Mouse (Mus musculus) adrenal gland, adult (tissue): Measurements from ENCODE around the gene Nfib.

ENCODE experiments used
- DNase-seq, 2 experiments: peaks; one replicate each; pipeline ENCODE4 v3.0.0; 2022 to 2023; ENCODE audit warnings: low spot score in 1 of 2; ENCODE audit not compliant: inconsistent age in 2 of 2

Gene Nfib

GRCm38 (mm10) chr4:82502611-82503010, 202.9 kb downstream of the Nfib start:
- peak in 1 of 2 experiments; percentile 74 for DNase-seq

DNA sequence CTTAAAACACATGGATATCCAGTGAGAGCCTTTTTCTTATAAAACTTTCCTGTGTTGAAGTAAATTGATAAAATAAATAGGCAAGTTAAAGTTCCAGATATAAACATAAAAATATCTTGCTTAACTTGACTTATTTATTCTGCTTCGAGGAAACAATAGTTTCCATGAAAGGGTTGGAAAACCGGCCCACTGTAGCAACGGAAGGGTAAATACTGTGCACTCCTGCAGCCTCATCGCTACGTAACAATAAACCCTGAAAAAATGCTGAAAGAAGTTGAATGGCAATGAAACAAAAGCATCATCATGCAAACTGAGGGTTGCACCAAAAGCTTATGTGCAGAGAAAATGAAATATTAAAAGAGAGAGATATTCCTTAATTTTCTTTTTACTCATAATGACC, 203.5 kb downstream of the Nfib start:
- no peak for DNase-seq

- no peak for DNase-seq
These were observed 204.9 kb downstream of the Nfib start for GRCm38 (mm10) chr4:82500578-82501098.

GRCm38 (mm10) chr4:82499725-82500577, 205.6 kb downstream of the Nfib start:
- no peak for DNase-seq

GRCm38 (mm10) chr4:82499238-82499637, 206.3 kb downstream of the Nfib start:
- DNase-seq, result no peak

GRCm38 (mm10) chr4:82497671-82498631, 207.6 kb downstream of the Nfib start:
- DNase-seq, result no peak

- DNase-seq, result no peak
These were observed 208.4 kb downstream of the Nfib start for GRCm38 (mm10) chr4:82497141-82497566.

- DNase-seq, result peak in 1 of 2 experiments; percentile 22
These were observed 209.2 kb downstream of the Nfib start for GRCm38 (mm10) chr4:82496383-82496782.

DNA sequence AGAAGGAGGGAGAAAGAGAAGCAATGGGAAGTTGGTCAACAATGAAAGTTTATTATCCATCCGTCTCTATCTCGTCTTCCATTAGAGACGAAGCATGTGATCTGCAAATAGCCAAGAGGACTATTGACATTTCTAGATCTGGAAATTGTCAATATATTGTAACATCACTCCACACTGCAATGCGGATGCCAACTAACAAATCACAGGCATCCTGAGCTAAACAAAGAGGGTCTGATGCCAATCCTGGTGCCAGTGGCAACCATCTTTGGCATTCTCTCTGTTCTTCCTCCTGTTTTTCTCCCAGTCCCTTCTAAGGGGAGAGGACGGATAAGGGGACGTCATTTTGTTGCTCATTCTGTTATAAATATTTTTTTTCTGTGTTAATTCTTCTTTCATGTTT, 209.9 kb downstream of the Nfib start:
- no peak for DNase-seq

- DNase-seq, result no peak
These were observed 210.7 kb downstream of the Nfib start for GRCm38 (mm10) chr4:82494829-82495228.

DNA sequence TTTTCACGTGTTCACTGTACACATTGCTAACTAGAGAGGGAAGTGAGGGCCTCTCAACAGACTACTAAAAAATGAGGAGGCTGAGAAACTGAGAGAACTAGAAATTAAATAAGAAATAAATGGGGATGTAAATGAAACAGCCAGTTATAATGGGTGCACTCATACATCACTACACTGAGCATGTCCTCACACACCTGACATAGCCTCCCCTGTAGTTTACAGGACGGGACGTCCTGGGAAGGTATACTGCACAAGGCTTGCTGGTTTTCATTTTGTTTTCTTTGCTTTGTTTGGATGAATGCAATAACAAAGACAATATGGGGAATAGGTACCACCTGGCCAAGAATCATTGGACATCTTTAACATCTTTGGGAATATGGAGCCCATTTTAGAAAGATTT, 211.1 kb downstream of the Nfib start:
- no peak for DNase-seq

DNA sequence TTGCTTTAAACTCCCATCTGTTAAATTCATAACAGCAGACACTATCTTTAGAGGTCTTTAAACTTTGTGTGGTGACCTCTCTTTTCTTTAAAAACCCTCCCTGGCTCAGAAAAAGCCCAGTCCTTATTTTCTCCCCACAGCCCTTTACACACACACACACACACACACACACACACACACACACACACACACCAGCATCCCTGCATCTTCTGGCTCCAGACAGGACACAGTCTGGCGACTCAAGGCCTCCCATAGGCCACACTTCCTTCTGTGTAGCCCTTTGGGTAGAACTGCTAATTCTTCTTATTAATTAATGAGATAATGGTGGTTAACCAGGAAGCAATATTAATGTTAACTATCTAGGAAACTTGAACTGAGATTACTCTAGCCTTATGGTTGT, 211.7 kb downstream of the Nfib start:
- no peak for DNase-seq

- DNase-seq, result no peak
These were observed 212.2 kb downstream of the Nfib start for GRCm38 (mm10) chr4:82493363-82493762.

DNA sequence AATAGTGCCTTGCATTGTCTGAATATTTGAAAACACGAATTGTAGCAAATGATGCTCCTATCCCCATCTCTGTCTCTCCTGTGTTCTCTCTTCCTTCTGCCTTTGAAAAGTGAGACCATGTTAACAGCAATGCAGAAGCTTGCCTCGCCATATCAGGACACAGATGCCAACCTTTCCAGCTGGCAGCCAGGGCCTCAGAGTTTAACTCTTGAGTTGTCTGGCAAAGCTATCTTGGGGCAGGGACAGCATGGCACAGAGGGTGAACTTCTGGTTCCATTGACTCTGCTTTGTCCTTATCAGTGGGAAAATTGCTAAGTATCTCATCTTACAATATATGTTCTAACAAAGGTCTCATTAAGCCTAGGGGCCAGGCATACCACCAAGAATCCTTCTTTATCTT, 212.8 kb downstream of the Nfib start:
- no peak for DNase-seq

- DNase-seq, result no peak
These were observed 215.6 kb downstream of the Nfib start for GRCm38 (mm10) chr4:82489939-82490338.

DNA sequence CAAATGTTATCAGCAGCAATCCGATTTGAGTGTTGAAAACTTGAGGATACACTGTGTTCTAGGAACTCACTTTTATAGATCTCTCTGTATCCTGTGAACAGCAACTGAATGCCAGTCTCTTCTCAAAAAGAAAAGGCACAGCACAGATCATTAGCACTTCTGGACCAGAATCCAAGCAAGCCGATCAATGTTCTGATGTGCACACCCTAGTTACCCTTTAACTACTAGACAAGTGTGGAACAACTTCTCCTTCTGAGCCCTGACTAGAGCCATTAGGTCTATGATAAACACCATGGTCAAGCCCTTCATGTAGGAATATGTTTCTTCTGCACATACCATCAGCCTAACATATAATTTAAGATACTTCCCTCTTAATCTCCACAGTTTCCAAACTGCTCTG, 219.6 kb downstream of the Nfib start:
- DNase-seq, result no peak

DNA sequence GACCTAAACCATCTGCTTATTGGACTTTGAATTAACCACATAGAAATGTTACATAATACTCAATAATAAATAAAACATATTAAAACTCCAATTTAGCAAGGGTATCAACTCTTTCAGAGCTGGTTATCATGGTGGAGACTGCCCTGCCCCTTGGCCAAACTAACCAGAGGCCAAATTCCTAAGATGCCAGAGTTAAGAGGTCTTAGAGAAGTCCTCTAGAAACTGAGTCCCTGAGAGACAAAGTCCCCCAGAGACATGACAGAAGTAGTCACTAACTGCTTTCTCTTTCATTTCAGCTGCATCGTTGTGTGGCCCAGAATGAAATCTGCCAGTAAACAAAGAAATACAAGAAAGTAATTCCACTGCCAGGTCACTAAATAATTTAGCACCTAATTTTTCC, 221.7 kb downstream of the Nfib start:
- DNase-seq, result no peak

DNA sequence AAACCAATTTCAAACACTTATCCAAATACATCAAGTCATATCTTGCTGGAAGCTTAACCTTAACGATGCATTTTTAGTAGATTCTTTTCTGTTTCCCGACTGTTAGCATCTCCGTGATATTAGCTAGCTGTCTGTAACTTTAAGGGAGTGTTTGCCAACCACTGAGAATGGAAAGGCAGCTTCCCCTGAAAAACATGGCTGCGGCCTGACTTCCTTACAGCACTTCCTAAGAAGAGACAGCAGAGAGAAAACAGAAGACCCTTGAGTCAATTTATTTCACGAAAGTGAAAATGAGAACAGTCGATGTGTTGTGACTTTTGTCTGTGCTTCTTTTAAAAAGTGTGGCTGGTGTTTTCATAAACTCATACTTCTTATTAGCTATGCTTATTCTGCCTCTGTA, 222.3 kb downstream of the Nfib start:
- no peak for DNase-seq

DNA sequence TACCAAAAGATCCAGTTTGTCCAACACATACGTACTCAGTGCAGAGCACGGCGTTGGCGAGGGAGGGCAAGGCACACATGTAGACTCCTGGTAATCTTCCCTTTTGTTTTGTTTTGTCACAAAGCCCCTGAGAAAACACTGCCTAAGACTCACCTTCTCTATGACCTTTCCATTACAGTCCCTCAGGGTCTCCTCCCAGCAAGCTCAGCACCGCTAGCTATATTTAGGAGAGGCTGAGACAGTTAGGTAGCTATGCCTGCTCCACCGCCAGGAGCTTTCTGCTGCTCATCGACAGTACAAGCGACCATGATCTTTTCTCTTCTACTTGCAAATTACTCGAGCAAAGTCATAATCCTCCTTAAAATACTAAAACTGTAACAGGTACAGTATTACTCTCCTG, 224.9 kb downstream of the Nfib start:
- no peak for DNase-seq

- no peak for DNase-seq
These were observed 226.2 kb downstream of the Nfib start for GRCm38 (mm10) chr4:82479394-82479793.

GRCm38 (mm10) chr4:82477742-82478141, 227.8 kb downstream of the Nfib start:
- DNase-seq, result no peak

- no peak for DNase-seq
These were observed 229.1 kb downstream of the Nfib start for GRCm38 (mm10) chr4:82476411-82476810.
